Mouse (Mus musculus) brain, embryonic 14.5 days (tissue): ENCODE measurements at regions not wholly inside any gene's neighbourhood (a gene's known extent, or its start where the extent isn't known, plus 50 kb on each side); places are given as distances from the start of the nearest gene placed in this dataset.

Experiments used
- CTCF ChIP-seq: fragments of 200-500 bp; IDR thresholded peaks from 2 replicates; pipeline ENCODE4 v1.5.1; 2012; ENCODE audit warnings: inconsistent platforms, mild to moderate bottlenecking, moderate library complexity, borderline replicate concordance; ENCODE audit not compliant: insufficient read depth, insufficient read length; ENCODE audit errors: extremely low read depth
- POLR2A ChIP-seq: fragments of 200-500 bp; IDR thresholded peaks from 2 replicates; pipeline ENCODE4 v1.6.1; 2012; ENCODE audit warnings: mild to moderate bottlenecking, inconsistent platforms, borderline replicate concordance; ENCODE audit not compliant: poor library complexity, insufficient read depth, insufficient read length, severe bottlenecking; ENCODE audit errors: extremely low read depth

DNA sequence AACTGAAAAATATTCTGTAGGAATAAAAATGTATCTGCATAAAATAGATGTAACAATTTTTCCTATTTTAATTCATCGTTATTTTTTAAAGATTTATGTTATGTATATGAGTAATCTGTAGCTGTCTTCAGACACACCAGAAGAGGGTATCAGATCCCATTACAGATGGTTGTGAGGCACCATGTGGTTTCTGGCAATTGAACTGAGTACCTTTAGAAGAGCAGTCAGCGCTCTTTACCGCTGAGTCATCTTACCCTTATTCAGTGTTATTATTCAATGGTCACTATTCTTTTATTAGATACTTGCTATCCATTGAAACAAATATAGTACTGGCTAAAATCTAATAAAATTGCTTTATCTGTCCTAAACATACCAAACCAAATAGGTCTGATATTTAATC, 820.7 kb upstream of the Nrxn1 start:
- TF ChIP-seq CTCF, result no peak
- TF ChIP-seq POLR2A, result no peak
